Mouse (Mus musculus) thymus, postnatal 14 days (tissue): ENCODE results near the gene Sh3pxd2b.

Experiments used
- DNase-seq: peaks from one replicate; pipeline ENCODE4 v3.0.0; 2021

Gene Sh3pxd2b

DNA sequence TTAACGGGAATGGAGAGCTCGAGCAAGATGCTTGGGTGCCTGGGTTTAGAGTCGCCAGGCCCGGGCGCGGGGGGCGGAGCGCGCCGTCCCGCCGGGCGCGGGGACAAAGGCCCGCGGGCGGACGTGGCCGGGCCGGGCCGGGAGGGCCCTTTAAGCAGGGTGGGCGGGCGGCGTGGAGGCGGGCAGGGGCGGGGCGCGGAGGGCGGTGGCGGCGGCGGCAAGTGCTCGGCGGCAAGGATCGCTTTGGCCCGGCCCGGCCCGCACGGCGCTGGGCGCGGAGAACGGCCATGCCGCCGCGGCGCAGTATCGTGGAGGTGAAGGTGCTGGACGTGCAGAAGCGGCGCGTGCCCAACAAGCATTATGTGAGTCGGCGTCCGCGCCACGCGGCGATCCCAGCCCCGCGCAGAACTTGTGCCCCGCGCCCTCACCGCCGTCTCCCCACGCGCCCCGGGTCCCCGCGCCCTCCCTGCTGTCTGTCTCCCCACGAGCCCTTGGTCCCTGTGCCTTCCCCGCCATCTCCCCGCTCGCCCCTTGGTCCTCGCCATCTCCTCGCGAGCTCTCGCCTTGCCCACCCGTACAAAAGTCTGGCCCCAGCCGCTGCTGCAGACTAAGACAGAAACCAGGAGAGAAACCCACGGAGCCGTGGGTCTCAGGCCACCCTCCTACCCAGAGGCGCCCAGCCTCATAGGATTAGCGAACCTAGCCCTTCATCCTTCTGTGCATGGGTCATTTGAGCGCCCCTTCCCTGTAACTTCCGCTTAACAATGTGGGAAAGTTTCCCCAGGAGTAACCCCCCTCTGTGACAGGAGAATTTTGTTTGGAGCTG is at the start of gene Sh3pxd2b:
TSS of gene Sh3pxd2b (plus strand) at position 214 of the 826 bp plus-strand sequence.
- DNase-seq, result peak; percentile 21

DNA sequence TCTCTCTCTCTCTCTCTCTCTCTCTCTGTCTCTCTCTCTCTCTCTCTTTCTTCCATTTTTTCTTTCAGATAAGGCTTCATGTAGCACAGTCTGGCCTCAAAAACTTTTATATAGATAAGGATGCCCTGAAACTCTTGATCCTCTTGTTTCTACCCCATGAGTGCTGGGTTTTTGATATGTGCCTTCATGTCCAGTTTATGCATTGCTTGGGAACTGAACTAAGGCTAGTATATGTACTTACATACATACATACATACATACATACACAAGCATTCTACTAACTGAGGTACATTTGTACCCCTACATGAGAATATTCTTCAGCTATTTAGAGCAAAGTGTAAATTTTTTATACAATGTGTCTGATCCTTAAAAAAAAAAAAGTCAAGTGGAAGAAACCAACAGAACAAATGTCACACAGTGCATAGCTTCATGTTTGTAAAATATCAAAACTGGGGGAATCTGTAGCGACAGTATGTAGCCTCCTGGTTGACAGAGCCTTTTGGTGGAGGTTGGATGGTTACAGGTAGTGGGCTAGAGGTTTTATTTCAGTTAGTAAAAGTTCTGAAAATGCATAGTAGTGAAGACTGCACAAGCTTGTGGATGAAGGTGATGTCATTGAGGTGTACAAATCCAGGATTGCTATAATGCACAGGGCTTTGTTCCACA is 49.6 kb upstream of the Sh3pxd2b start:
- DNase-seq, result no peak

DNA sequence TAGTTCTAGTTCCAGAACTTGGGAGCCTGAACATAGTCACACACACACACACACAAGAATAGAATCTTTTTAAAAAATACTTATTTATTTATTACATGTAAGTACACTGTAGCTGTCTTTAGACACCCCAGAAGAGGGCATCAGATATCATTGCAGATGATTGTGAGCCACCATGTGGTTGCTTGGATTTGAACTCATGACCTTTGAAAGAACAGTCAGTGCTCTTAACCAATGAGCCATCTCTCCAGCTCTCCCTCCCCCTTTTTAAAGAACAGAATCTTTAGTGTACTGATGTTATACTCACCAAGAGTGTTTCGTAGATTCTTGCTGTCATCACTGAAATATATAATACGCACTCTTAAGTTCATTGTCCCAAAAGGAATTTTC is 49.1 kb upstream of the Sh3pxd2b start:
- no peak for DNase-seq

DNA sequence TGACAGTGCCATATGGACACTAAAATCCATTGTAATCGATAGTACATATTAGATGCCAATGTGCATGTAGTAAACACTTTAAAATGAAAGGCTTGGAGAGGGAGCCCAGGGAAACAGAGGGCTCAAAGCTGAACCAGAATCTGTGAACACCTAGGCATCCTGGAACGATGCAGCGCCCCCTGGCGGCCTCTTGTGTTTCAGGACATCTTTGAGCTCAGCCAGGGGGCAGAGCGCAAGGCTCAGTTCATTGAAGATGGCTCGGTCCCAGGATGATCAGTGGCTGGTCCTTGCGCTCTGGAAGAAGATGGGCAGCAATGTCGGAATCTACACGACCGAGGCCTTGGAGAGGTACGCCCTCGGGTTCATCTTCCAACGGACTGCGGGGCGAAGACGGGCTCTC is 47.8 kb upstream of the Sh3pxd2b start, which contains the start of gene Hbq1a:
TSS of gene Hbq1a (plus strand) at position 205 of the 400 bp plus-strand sequence.
- peak; percentile 65 for DNase-seq

DNA sequence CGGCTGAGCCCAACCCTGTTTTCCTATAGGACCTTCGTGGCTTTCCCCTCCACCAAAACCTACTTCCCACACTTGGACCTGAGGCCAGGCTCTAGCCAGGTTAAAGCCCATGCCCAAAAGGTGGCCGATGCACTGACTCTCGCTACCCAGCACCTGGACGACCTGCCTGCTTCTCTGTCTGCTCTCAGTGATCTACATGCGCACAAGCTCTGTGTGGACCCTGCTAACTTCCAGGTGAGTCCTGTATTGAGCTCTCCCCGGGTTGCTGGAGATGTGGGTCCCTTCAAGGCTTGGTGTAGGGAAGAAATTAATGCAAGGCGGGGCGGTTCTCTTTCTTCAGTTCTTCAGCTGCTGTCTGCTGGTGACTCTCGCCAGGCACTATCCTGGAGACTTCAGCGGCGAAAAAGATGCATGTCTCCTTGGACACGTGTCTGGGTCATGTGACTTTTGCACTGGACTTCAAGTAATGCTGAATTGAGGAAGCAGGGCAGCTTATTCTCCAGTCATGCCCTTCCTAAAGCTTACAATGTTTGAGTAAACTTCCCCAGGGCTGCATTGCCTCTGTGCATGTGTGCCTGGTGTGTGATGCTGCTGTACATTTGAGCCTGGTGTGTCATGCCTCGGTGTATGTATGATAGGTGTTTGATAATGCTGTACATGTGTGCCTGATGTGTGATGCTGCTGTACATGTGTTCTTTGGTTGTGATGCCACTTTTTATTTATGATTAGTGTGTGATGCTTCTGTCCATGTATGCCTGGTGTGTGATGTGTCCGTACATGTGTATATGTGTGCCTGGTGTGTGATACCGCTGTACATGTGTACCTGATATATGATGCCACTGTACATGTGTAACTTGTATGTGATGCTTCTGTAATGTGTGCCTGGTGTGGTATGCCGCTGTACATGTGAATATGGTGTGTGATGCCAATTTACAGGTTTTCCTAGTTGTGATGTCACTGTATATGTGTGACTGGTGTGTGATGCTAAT is 47.0 kb upstream of the Sh3pxd2b start:
- DNase-seq, result no peak

DNA sequence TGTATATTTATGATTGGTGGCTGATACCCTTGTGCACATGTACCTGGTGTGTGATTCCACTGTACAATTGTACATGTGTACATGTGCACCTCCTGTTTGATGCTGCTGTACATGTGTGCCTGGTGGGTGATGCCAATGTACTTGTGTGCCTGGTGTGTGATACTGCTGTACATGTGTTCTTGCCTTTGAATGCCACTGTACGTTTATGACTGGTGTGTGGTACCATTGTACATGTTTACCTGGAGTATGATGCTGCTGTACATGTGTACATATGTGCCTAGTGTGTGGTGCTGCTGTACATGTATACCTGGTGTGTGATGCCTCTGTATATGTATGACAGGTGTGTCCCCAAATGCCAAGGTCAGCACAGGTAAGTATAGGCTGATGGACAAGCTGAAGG is 46.1 kb upstream of the Sh3pxd2b start:
- no peak for DNase-seq

DNA sequence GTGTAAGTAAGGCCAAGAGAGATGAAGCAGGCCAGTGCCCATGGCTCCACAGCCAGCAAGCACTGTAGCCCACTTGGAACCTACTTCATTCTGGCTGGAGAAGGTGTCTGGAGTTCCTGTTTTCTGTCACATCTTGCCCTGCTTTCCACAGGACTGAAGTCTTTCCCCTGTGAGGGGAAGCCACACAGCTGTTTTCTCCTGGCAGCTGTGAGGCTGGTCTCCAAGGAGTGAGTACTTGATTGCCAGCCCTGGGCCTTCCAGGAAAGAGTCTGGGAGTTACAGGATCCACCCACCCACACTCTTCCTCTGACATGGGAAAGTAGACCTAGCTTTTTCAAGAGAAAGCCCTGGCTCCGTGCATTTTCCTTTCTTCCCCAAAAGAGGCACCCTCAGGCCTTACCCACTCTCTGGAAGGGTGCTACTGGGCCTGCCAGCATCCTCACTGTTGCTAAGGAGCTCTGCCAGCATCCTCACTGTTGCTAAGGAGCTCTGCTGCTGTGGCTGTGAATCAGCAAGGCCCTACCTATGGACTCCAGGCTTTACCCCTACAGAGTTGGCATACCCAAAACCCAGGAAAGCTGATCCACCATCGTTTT is 44.7 kb upstream of the Sh3pxd2b start:
- DNase-seq, result no peak

DNA sequence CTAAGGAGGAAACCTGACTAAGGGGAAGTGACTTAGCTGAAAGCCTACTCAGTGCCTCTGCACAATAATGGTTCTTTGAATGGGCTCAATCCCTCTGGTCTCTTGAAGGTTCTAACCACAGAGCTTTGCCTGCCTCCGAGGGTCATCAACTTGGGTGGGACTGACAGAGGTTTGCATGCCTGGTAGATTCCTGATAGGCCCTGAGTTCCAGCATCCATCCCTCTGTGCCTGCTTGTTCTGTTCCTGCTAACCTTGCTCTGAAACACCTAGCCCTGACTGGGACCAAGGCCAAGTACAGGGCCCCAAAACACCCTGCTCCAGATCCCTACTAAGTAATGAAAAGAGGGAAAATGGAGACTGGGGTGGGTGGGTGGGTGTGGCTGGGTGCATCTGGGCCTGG is 44.2 kb upstream of the Sh3pxd2b start:
- DNase-seq, result no peak

DNA sequence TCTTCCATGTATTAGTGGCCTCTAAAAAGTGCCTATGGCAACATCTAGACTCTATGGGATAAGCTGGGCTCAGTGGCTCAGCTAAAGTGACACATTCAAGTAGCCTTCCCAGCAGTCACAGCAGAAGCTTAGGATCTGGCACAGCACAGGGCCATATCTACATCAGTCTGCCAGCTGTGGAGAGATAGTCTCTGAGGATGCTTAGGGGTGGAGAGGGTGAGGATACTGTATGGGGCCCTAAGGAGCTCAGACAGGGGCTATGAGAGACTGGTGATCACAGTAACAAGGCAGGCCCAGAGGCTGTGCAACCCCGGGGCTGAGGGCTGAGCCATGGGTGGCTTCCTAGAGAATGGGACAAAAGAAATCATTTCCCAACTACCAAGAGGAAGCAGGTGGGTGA is 40.6 kb upstream of the Sh3pxd2b start:
- no peak for DNase-seq

DNA sequence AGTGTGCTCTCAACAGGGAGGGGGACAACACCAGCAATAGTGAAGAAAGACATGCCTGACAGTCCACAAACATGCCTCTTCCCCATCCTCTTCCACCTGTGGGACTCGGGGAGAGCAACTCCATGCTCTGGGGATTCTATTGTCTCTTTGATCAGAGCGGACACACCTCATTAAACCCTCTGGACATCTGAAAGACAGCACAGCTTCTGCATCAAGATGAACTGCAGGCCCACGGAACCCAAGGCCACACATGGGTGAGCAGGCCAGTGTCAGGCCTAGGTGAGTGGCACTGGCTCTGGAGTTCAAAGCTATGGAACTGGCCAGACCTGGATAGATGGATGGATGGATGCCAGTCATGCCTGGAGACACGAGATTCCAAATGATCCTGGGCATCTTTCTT is 38.2 kb upstream of the Sh3pxd2b start:
- DNase-seq, result no peak

DNA sequence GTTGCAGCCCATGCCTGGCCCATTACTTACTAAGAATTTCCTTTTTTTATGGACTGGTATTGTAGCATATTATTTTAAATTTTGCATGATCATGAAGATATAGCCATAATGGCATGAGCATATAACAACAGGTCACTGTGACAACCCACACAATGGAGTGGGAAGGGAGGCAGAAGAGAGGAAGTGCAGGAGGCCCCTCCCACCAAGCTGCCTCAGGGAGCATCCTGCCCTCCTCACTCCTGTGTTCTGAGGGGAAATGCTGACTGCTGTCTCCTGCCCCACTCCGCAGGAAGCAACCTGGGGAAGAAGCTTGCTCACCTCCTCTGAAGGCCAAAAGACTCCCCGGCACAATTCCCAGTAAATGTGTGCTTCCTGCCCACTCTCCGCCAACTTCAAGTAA is 37.7 kb upstream of the Sh3pxd2b start:
- no peak for DNase-seq

DNA sequence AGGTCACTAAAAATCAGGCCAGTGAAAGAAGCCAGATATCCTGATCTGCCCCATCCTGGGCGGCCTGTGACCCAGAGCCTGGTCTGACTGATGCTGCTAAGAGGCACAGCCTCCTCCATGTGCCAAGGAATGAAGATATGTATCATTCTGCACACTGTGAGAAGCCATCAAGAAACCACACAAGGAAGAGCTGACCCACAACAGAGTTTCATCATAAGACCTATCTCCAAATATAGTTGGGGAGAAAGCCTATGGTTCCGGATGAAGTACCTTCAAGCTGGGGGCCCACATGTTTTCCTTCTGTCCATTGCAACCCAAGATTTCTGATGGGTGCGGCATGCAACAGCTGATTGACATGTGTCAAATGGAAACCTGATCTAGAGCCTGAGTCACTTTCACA is 31.6 kb upstream of the Sh3pxd2b start:
- DNase-seq, result no peak

DNA sequence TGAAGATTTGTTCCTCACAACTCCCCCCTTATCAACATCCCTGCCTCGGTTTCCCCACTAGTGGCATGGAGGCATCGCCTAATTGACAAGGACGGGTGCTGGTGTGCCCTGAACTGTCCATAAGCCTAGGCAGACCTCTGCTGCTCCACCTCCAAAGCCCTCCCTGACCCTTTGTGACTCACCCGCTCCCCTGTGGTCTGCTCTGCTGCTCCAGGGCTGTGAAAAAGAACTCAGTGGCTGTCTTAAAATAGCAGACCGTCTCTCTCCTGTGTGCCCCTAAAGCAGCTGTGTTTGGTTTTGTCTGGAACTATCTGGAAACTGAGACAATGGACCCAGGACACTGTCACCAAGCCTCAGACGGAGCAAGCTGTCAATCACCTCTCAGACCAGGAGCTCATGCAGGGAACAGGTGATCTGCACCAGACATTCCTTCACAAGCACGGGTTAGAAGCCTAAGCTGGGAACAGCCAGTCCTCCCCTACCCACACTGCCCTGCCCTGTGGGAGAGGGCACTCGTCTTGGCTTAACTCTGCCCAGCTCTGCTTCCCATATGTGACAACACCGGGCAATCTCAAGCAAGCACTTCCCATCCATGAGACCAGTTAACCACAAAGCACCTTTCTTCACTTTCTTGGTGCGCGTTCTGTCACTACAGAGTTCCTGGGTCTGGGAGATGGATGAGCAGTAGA is 27.0 kb upstream of the Sh3pxd2b start:
- DNase-seq, result no peak

DNA sequence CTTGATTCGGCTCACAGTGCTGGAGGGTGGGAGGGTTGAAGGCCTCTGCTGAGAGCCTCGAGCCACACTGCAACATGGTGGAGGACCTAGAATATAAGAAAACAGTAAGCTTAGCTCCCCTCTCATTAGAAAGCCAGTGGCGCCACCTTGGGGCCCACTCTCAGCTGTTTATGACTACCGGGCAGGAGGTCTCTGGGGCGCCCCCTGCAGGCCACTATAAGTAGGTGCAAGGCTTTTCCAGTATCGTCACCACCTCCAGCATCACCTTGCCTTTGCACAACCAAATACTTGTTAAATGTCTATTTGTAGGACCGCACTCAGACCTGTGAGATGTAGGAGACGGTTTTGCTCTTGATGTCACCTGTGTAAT is 26.4 kb upstream of the Sh3pxd2b start:
- DNase-seq, result peak; percentile 73

DNA sequence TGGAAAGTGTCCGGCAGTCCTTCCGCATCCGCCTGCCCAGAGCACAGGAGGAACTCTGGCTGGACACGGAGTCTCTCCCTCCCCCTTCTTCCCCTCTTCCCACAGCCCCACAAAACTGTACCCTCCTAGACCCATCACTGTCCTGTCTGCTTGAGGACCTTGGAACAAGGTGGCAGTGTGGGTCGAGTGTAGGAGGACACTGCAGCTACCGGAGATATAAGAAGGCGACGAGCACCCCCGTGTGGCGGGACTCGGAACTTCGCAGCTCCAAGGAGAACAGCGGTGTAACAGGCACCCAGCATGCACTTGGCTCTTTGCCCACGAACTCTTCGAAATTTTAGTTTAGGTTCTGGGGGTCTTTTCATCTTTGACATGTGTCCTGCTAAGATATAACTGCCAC is 23.0 kb upstream of the Sh3pxd2b start:
- peak; percentile 86 for DNase-seq

DNA sequence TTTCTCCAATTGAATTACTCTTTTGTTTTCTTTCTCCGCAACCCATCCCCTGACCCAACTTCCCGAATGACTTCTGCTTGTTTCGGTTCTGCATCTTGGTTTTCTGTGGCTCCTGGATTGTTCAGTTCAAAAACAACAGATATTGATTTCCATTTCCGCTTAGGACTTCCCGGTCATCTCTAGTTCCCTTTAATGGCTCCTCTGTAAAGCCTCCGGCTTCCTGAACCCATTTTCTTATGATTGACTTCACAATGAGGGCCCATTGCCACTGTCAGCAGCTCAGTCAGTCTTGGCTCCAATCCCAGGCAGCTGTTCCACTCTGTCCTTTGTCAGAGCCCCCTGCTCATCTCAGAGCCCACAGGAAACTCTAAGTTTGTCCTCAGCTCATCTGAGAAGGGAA is 16.5 kb upstream of the Sh3pxd2b start:
- no peak for DNase-seq

DNA sequence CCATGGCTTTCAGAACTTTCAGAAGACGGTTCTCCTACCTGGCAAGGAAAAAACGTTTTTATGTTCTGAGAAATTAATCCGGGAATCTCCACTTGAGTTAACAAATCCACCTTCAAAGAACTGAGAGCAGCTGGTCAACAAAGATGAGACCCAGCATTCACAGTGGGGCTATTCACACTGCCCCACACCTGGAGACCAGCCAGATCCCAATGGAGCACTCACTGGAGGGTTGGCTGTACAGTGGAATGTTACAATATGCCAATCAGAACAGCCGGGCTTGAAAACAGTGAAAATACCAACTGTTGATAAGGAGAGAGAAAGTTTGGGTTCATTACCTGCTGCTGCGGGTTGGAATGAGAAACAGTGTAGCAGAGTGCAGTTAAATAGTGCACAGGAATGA is 15.8 kb upstream of the Sh3pxd2b start:
- no peak for DNase-seq

DNA sequence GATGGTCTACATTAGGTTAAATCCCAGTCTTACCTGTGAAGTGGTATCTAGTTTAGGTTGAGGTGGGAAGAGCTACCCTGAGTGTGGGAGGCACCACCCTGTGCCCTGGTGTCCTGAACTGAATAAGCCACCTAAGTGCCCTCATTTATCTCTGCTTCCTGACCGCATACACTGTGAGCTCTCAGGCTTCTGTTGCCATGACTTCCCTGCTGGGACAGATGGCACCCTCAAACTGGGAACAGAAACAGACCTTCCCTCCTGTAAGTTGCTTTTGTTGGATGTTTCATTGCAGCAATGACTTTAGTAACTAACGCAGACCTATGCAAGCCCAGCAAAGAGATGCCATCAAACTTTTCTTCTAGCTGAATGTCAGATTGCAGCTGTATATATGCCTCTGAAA is 14.4 kb upstream of the Sh3pxd2b start:
- DNase-seq, result no peak

DNA sequence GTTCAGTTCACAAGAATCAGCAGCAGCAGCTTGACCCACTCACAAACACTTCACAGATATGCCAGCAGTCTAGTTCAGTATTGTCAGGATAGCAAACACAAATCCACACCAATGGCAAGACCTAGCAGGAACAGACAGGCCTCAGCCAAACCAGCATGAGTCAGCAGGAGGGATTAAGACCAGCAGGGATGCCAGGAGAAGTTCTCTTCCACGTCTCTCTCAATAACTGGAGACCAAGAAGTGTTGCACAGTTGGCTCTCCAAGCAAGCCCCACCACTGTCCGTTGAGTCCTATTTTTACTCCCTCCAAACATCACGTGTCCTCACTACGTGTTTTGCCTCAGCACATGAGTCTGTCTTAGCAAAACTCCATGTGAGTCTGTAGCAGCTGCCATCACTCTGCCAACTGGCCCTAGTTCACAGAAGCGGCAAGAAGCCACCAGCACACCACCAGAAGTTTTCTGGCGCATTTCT is 11.1 kb upstream of the Sh3pxd2b start:
- DNase-seq, result no peak

DNA sequence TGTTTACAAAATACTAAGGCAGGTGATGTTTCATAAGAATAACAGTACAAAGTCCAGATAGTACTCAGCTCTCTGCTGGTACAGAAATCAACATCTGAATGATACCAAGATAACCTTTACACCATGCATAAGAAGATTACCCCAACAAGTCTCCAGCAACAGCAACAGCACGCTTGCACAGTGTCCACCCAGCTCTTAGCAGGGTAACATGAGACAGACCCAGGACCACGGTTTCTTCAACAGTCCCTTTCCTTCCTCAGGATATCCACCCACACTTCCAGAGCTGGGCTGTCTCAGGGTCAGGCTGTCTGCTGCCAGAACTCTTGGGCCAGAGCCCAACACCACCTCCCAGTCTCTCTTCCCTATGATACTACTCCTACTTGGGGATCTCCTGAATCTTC is 8.5 kb upstream of the Sh3pxd2b start:
- DNase-seq, result no peak

DNA sequence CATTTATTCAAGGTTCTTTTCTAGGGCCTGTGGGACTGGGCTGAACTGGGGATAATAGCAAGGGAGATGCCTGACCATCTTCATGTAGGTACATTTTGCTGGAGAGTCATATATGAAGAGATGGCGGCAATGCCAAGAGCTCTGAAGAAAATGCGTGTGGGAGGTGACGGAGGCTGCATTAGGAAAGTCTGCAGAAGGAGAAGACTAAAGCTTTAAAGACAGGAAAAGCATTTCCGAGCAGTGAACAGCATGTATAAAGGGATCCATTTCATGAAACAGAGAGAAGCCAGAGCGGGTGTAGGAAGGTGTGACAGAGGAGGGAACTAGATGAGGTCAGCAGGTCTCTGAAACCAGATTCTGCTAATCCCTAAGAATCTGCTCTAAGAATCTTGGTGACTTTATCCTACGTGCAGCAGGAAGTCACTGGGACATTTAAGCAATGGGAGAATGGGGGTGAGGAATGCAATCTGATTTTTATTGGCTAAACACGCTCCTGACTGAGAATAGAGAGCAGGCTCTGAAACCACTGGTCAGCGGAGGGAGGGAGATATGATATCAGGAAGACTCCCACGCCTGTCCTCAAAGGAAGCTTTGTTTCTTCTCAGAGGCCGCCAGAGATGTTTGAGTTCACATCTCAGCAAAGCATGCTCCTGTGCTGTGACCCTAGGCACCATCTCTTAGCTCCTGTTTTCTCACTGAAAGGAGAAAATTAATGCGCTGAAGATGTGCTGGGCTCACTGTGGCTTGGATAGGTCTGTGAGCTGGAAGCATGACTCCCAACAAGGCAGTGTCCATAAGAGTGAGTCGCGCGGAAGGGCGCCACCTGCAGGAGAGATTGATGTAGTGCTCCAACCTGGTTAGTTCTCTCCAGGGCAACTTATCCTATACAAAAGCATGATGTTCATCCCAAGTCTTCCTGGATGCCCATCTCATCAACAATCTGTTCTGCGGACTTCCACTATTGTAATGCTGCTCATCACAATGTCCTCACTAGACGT is 6.8 kb upstream of the Sh3pxd2b start:
- DNase-seq, result peak; percentile 38
